In the genomic region with DNA sequence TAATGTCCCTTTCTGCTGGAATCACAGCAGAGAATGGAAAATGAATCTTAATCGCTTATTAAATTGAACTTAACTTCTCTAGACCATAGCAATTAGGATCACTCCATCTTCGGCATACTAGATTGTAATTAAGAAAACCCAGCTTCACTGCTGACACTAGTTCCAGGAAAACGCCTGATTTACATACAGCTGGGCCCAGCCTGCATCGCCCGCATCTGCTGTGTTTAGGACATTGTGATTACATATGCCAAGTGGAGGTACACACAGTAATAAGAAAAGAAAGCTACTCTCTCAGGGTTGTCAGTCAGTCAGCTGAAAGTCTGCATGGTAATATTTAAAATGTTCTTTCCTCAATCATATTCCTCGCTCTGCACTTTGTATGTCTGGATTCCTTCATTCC, we compare ENCODE assay signal across 20 mouse cellular contexts.
DNase-seq lines count a peak whose midpoint lies in the region; ATAC-seq and TF ChIP-seq lines count a peak whose summit lies in the region.
"Had no signal": no experiment of that assay in that cellular context is flagged by ENCODE, and none has a peak within 500 bp of the region (broad histone marks: within the 10 kb centered on the region; RNA-seq: fewer than 3 reads in every experiment).

No protein-coding gene starts in this region.

- no peak for ATAC-seq in hindbrain, embryonic 16.5 days
- no peak for ATAC-seq in hindbrain, embryonic 14.5 days (ENCODE audit: low FRiP score)
- ATAC-seq in heart, embryonic 12.5 days (ENCODE audit: insufficient number of reproducible peaks, low FRiP score): no peak
- ATAC-seq: intestine, postnatal 0 days; Patski had no signal

- no peaks in the 10 kb centered on the region for H3K4me1 ChIP-seq in hindbrain, embryonic 10.5 days (replicated peaks)
- H3K4me1 ChIP-seq in hindbrain, embryonic 16.5 days (ENCODE audit: control insufficient read depth, insufficient read depth, low read depth, low read length): no peaks in the 10 kb centered on the region
- H3K4me1 ChIP-seq in hindbrain, embryonic 14.5 days (replicated peaks; ENCODE audit: control insufficient read depth, insufficient read depth, low read length): no peaks in the 10 kb centered on the region
- no peaks in the 10 kb centered on the region for H3K4me1 ChIP-seq in heart, embryonic 12.5 days (replicated peaks)
- no peaks in the 10 kb centered on the region for H3K4me1 ChIP-seq in cerebellum, adult 2 months (ENCODE audit: control insufficient read depth, insufficient read depth, low read length)
- H3K4me1 ChIP-seq: embryonic facial prominence, embryonic 15.5 days; lung, embryonic 15.5 days had no signal

- no peaks in the 10 kb centered on the region for H3K9me3 ChIP-seq in hindbrain, embryonic 10.5 days
- no peaks in the 10 kb centered on the region for H3K9me3 ChIP-seq in hindbrain, embryonic 16.5 days (ENCODE audit: control insufficient read depth, low read length)
- H3K9me3 ChIP-seq in hindbrain, embryonic 14.5 days (ENCODE audit: control insufficient read depth, low read length): no peaks in the 10 kb centered on the region
- H3K9me3 ChIP-seq in heart, embryonic 12.5 days (replicated peaks): no peaks in the 10 kb centered on the region
- H3K9me3 ChIP-seq: embryonic facial prominence, embryonic 15.5 days; lung, embryonic 15.5 days had no signal

- peak overlapping the region; percentile 13; the same call in 1 of the 2 replicates for H3K27ac ChIP-seq in hindbrain, embryonic 10.5 days
- H3K27ac ChIP-seq in hindbrain, embryonic 16.5 days (ENCODE audit: low read depth, low read length): no peak overlapping the region
- no peak overlapping the region for H3K27ac ChIP-seq in hindbrain, embryonic 14.5 days
- H3K27ac ChIP-seq in heart, embryonic 12.5 days (ENCODE audit: poor library complexity, severe bottlenecking): no peak overlapping the region
- H3K27ac ChIP-seq in cerebellum, adult 2 months (ENCODE audit: insufficient read depth, low read length): no peak overlapping the region
- H3K27ac ChIP-seq: embryonic facial prominence, embryonic 15.5 days; kidney, postnatal 0 days; lung, embryonic 15.5 days had no signal

- WGBS in hindbrain, embryonic 10.5 days: 78% methylated on average over 6 of the region's 6 CpGs
- WGBS in hindbrain, embryonic 16.5 days: 37% methylated on average over 6 of the region's 6 CpGs
- WGBS in hindbrain, embryonic 14.5 days: 42% methylated on average over 6 of the region's 6 CpGs
- WGBS in heart, embryonic 12.5 days: 83% methylated on average over 6 of the region's 6 CpGs
- 42% methylated on average over 6 of the region's 6 CpGs for WGBS in cerebellum, adult 2 months

- no peaks in the 10 kb centered on the region for H3K36me3 ChIP-seq in hindbrain, embryonic 10.5 days
- H3K36me3 ChIP-seq in hindbrain, embryonic 16.5 days (ENCODE audit: control insufficient read depth, insufficient read depth, low read length): no peaks in the 10 kb centered on the region
- H3K36me3 ChIP-seq in hindbrain, embryonic 14.5 days (replicated peaks; ENCODE audit: control insufficient read depth, insufficient read depth): no peaks in the 10 kb centered on the region
- H3K36me3 ChIP-seq in heart, embryonic 12.5 days: no peaks in the 10 kb centered on the region
- H3K36me3 ChIP-seq: embryonic facial prominence, embryonic 15.5 days; lung, embryonic 15.5 days had no signal

- H3K27me3 ChIP-seq in hindbrain, embryonic 10.5 days (ENCODE audit: insufficient read depth, poor library complexity, severe bottlenecking): no peaks in the 10 kb centered on the region
- no peaks in the 10 kb centered on the region for H3K27me3 ChIP-seq in hindbrain, embryonic 16.5 days (replicated peaks; ENCODE audit: control insufficient read depth, insufficient read depth, low read length)
- H3K27me3 ChIP-seq in hindbrain, embryonic 14.5 days (ENCODE audit: control insufficient read depth, insufficient read depth, low read length): no peaks in the 10 kb centered on the region
- H3K27me3 ChIP-seq in heart, embryonic 12.5 days (replicated peaks): no peaks in the 10 kb centered on the region
- H3K27me3 ChIP-seq in cerebellum, adult 2 months (ENCODE audit: control insufficient read depth, insufficient read depth, low read length): no peaks in the 10 kb centered on the region
- H3K27me3 ChIP-seq: embryonic facial prominence, embryonic 15.5 days; lung, embryonic 15.5 days; Patski had no signal

- no peak overlapping the region for H3K4me3 ChIP-seq in hindbrain, embryonic 10.5 days
- H3K4me3 ChIP-seq in hindbrain, embryonic 16.5 days (ENCODE audit: low read length): no peak overlapping the region
- no peak overlapping the region for H3K4me3 ChIP-seq in hindbrain, embryonic 14.5 days (replicated peaks; ENCODE audit: low read length)
- no peak overlapping the region for H3K4me3 ChIP-seq in heart, embryonic 12.5 days
- no peak overlapping the region for H3K4me3 ChIP-seq in cerebellum, adult 2 months (replicated peaks; ENCODE audit: insufficient read depth, low read depth, low read length)
- H3K4me3 ChIP-seq: embryonic facial prominence, embryonic 15.5 days; lung, embryonic 15.5 days had no signal

- DNase-seq in hindbrain, embryonic 10.5 days (ENCODE audit: low spot score): peak; percentile 5
- DNase-seq in right cerebral cortex, postnatal 10 days (ENCODE audit: low spot score in 2 of 2): peak; percentile 28 to 32
- DNase-seq in right cerebral cortex, postnatal 4 days: no peak
- peak; percentile 44 for DNase-seq in hindbrain, embryonic 14.5 days (ENCODE audit: low spot score)
- no peak for DNase-seq in cerebellum, adult 2 months
- DNase-seq: B cell, adult 2 months; cerebellum, adult 11 months; gastrocnemius, postnatal 36 days; heart, postnatal 36 days; spleen, adult 18-20 months; thymus, postnatal 25 days had no signal

- no peak overlapping the region for H3K4me2 ChIP-seq in hindbrain, embryonic 16.5 days (ENCODE audit: low read length)
- no peak overlapping the region for H3K4me2 ChIP-seq in hindbrain, embryonic 14.5 days (replicated peaks)
- no peak overlapping the region for H3K4me2 ChIP-seq in heart, embryonic 12.5 days
- H3K4me2 ChIP-seq: embryonic facial prominence, embryonic 15.5 days; heart, embryonic 11.5 days; liver, embryonic 11.5 days; lung, embryonic 15.5 days had no signal

- H3K9ac ChIP-seq in hindbrain, embryonic 16.5 days (ENCODE audit: low read depth, low read length): no peak overlapping the region
- H3K9ac ChIP-seq in hindbrain, embryonic 14.5 days: no peak overlapping the region
- no peak overlapping the region for H3K9ac ChIP-seq in heart, embryonic 12.5 days
- H3K9ac ChIP-seq: embryonic facial prominence, embryonic 15.5 days; lung, embryonic 15.5 days had no signal

- no peak for TF ChIP-seq CTCF in cerebellum, adult 2 months (IDR thresholded peaks at IDR 0.05; ENCODE audit: borderline replicate concordance, insufficient read depth, low read depth, low read length)

- no peak for TF ChIP-seq POLR2A in cerebellum, adult 2 months (IDR thresholded peaks at IDR 0.05; ENCODE audit: borderline replicate concordance, insufficient read depth, low read length)

Comparison
In these comparisons a context has a peak if more than half of its experiments do, and no peak if none do; other contexts are left out.
1. DNase-seq: peak in hindbrain, embryonic 10.5 days (single experiment), right cerebral cortex, postnatal 10 days (2 of 2) and hindbrain, embryonic 14.5 days (single experiment); none in right cerebral cortex, postnatal 4 days (single experiment) and cerebellum, adult 2 months (0 of 2).